Mouse (Mus musculus) cerebellum, postnatal 4 days (tissue): Measurements from ENCODE around the gene Islr2.

ENCODE experiments used
- DNase-seq, 2 experiments: peaks; one replicate each; pipeline ENCODE4 v3.0.0; 2022; ENCODE audit warnings: low spot score in 2 of 2, mixed read lengths in 1 of 2

Gene Islr2

DNA sequence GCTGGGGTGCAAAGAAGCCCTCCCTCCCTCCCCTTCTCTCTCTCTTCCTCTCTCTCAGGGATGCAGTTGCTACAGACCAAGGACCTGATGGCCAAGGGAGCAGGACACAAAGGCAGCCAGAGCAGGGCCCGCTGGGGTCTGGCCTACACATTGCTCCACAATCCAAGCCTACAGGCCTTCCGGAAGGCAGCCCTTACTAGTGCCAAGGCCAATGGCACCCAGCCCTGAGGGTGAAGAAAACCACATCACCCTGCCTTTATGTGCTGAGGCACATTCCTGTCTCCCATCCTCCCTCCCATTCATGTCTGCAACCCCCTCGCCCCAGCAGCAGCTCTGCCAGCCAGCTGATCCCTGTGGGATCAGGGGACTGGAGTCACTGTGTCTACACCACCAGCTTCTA is 51.0 kb downstream of the Islr2 start:
- no peak for DNase-seq

DNA sequence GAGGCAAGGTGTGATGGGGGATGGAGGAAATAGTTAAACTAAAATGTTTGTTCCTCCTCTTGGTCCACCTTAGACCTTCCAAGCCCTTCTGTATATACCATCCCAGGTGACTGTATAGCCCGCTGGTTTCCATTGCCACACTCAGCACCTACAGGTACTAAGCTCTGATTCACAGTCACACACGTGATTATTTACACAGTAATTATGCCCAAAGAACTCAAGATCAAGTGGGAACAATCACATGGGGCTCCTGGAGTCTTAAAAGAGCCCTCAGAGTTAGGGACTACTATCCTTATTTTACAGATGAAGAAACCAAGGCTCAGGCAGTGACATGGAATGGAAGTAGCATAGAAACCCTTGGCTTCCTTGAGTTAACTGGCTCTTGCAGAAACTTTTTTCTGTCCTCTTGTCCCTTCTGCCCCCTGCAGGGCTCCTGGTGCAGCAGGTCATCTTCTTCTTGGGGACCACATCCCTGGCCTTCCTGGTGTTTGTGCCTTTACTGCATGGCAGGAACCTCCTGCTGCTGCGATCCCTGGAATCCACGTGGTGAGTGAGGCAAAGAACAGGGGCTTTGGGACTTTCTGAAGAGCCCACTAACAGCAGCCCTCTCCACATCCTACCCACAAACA is 53.3 kb downstream of the Islr2 start:
- DNase-seq: no peak

DNA sequence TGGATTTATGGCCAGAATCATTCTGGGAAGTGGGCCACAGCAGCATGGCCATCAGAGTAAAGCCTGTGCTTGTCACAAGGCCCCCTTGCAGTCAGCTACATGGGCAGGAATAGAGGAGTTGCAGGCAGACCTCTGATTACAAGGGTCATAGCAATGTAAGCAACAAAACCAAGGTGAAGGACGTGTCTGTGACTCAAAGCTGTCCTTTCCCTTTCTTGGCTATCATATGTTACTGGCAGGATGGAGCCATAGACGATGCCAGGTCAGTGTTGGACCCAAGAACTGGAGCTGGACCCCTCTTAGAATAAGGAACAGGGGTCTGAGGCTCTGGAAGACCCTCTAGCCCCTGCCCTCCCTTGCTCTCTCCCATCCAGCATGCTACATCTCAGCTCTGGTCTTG is 55.3 kb downstream of the Islr2 start:
- DNase-seq: no peak
